Mouse (Mus musculus) myocyte (in vitro differentiated cells): ENCODE measurements around the gene Lgals2.

Experiments
- CEBPB ChIP-seq: IDR thresholded peaks from 2 replicates; pipeline ENCODE4 v1.6.1; 2011; ENCODE audit warnings: mild to moderate bottlenecking, moderate library complexity; ENCODE audit not compliant: poor library complexity, insufficient read depth, severe bottlenecking
- E2F4 ChIP-seq: IDR thresholded peaks from one replicate; pipeline ENCODE4 v1.6.1; 2011; ENCODE audit warnings: mild to moderate bottlenecking, control low read depth, moderate library complexity; ENCODE audit not compliant: insufficient read depth
- MAX ChIP-seq: IDR thresholded peaks from one replicate; pipeline ENCODE4 v1.6.1; 2011; ENCODE audit warnings: low read depth, mild to moderate bottlenecking, control low read depth
- MYOD1 ChIP-seq, 3 experiments: IDR thresholded peaks; one replicate each; pipeline ENCODE4 v1.6.1; 2011; ENCODE audit warnings: control low read depth in 2 of 3, low read depth in 2 of 3, mild to moderate bottlenecking in 2 of 3, moderate library complexity in 1 of 3; ENCODE audit not compliant: insufficient read length in 2 of 3, control insufficient read depth in 1 of 3
- MYOG ChIP-seq, 3 experiments: IDR thresholded peaks; one replicate each; pipeline ENCODE4 v1.6.1; 2011; ENCODE audit warnings: control low read depth in 2 of 3, low read depth in 2 of 3, mild to moderate bottlenecking in 2 of 3; ENCODE audit not compliant: insufficient read length in 2 of 3, control insufficient read depth in 1 of 3, insufficient read depth in 1 of 3
- POLR2A ChIP-seq: IDR thresholded peaks from one replicate; pipeline ENCODE4 v1.6.1; 2011; ENCODE audit warnings: low read depth, mild to moderate bottlenecking, control low read depth, moderate library complexity; ENCODE audit not compliant: insufficient read length
- POLR2AphosphoS2 ChIP-seq: IDR thresholded peaks from one replicate; pipeline ENCODE4 v1.6.1; 2011; ENCODE audit warnings: low read depth, control low read depth; ENCODE audit not compliant: insufficient read length
- REST ChIP-seq: IDR thresholded peaks from one replicate; pipeline ENCODE4 v1.6.1; 2011; ENCODE audit warnings: mild to moderate bottlenecking, control low read depth, moderate library complexity; ENCODE audit not compliant: insufficient read depth, insufficient read length
- TCF3 ChIP-seq: IDR thresholded peaks from one replicate; pipeline ENCODE4 v1.6.1; 2011; ENCODE audit warnings: low read depth, control low read depth; ENCODE audit not compliant: insufficient read length
- USF1 ChIP-seq: IDR thresholded peaks from one replicate; pipeline ENCODE4 v1.6.1; 2011; ENCODE audit warnings: low read depth, mild to moderate bottlenecking, control low read depth, moderate library complexity

- no peak for TF ChIP-seq MYOG (IDR thresholded peaks at IDR 0.05; ENCODE audit: control insufficient read depth in 1 of 3, insufficient read depth in 1 of 3, insufficient read length in 2 of 3, low read depth in 2 of 3)
- TF ChIP-seq POLR2AphosphoS2, result peak; percentile 22
- no peak for TF ChIP-seq TCF3
- no peak for TF ChIP-seq REST
- TF ChIP-seq CEBPB, result no peak
- no peak for TF ChIP-seq E2F4
- TF ChIP-seq POLR2A, result no peak
- TF ChIP-seq USF1, result no peak
- no peak for TF ChIP-seq MAX
- TF ChIP-seq MYOD1 (IDR thresholded peaks at IDR 0.05; ENCODE audit: control insufficient read depth in 1 of 3, insufficient read length in 2 of 3, low read depth in 2 of 3), result no peak
These were observed 20.9 kb upstream of the Lgals2 start for GRCm38 (mm10) chr15:78876258-78876696.
